Mouse (Mus musculus) adrenal gland, postnatal 10 days (tissue): ENCODE results near the gene Sbno2. TPM values are rescaled to one million over a fixed set of nuclear protein-coding genes. Genes with fewer than 3 reads are reported as not detected.

Experiments
- DNase-seq: peaks from one replicate; pipeline ENCODE4 v3.0.0; 2021; ENCODE audit warnings: mixed read lengths
- total RNA-seq, 2 experiments: library from RNA; stranded (reverse); gene quantifications; 2 replicates each; pipeline ENCODE4 v1.2.3; 2021

The Sbno2 gene
- total RNA-seq, 2 experiments from 2014 or later = 37.5 to 55.7 TPM

- DNase-seq = no peak
These were observed 88.4 kb downstream of the Sbno2 start for GRCm38 (mm10) chr10:80016931-80017330.

GRCm38 (mm10) chr10:80016511-80016910 lies 88.9 kb downstream of the Sbno2 start, which contains the start of gene Arhgap45:
TSS of gene Arhgap45 (plus strand) at chr10:80016653.
- no peak for DNase-seq

DNA sequence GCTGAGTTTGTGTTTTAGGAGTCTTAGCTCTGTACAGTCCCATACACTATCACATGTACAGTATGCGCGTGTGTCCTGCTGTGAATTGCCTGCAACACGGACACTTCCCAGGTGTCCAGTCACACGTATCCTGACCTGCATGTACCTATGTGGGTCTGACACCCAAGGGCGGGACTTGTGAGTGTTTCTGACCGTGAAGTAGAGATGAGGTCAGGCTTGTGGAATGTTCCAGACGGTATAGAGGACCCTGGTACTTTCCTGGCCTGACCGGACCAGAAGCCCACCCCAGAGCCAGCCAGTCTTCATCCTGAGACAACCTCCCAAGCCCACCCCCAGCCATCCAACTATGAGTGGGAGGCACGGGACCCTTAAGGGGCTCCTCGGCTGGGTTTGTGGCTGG lies 89.8 kb downstream of the Sbno2 start:
- DNase-seq = no peak

DNA sequence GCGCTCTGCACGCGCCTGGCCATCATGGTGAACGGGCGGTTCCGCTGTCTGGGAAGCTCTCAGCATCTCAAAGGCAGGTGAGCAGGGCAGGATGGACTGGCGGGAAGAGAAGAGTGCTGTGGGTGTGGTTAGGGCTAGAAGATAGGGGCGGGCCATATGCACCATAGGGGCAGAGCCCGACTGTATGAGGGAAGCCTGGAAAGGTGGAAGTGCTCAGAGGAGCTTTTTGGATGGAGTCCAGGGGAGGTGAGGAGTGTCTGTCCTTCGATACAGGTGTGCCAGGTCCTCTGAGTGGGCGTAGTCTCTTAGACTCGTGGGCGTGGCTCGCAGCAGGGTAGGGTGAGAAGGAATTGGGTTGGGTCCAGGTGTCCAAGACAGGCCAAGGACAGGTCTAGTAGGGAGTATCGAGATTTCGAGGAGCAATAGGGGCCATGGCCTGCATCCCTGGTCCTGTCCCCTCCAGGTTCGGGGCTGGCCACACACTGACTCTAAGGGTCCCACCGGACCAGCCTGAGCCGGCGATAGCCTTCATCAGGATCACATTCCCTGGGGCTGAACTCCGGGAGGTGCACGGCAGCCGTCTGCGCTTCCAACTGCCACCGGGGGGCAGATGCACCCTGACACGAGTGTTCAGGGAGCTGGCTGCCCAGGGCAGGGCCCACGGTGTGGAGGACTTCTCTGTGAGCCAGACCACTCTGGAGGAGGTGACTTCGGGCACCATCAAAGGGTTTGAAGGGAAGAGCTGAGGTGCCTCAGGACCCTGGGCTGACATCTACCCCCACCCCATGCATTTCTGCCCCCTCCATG lies 90.7 kb downstream of the Sbno2 start:
- DNase-seq = no peak

- DNase-seq = no peak
These were observed 91.8 kb downstream of the Sbno2 start for GRCm38 (mm10) chr10:80013609-80014008.

GRCm38 (mm10) chr10:80011740-80012139 lies 93.6 kb downstream of the Sbno2 start:
- DNase-seq = no peak

Other genes starting within 250 kb of the Sbno2 start
- 1 to 10 TPM; 1.5 to 2.8 TPM for gene Prtn3, start 231.1 kb downstream of the Sbno2 start, total RNA-seq
- gene Plppr3, start 230.9 kb downstream of the Sbno2 start, total RNA-seq = 1 to 10 TPM; 3.4 to 4.3 TPM
- gene Elane, start 219.3 kb downstream of the Sbno2 start, total RNA-seq = 1 to 10 TPM; 2.1 to 2.3 TPM
- gene Cfd, start 214.7 kb downstream of the Sbno2 start, total RNA-seq = 100 to 1,000 TPM; 316 to 348 TPM
- gene Med16, start 196.6 kb downstream of the Sbno2 start, total RNA-seq = 10 to 100 TPM; 48.1 to 50.8 TPM
- gene Gm26602, start 194.7 kb downstream of the Sbno2 start, total RNA-seq = not detected
- gene Kiss1r, start 188.6 kb downstream of the Sbno2 start, total RNA-seq = 1 to 10 TPM in 1 of 2 experiments, under 1 TPM in 1; 0.69 to 1.8 TPM
- 10 to 100 TPM; 78.9 to 93.6 TPM for gene R3hdm4, start 184.4 kb downstream of the Sbno2 start, total RNA-seq
- 1 to 10 TPM; 6.3 to 8.1 TPM for gene Arid3a, start 178.5 kb downstream of the Sbno2 start, total RNA-seq
- 10 to 100 TPM; 32.4 to 34.9 TPM for gene Wdr18, start 145.4 kb downstream of the Sbno2 start, total RNA-seq
- gene Grin3b, start 134.9 kb downstream of the Sbno2 start, total RNA-seq = under 1 TPM; 0.27 to 0.36 TPM
- 100 to 1,000 TPM; 143 to 146 TPM for gene Tmem259, start 121.2 kb downstream of the Sbno2 start, total RNA-seq
- gene Cnn2, start 117.0 kb downstream of the Sbno2 start, total RNA-seq = 10 to 100 TPM; 46.8 to 57.8 TPM
- 10 to 100 TPM; 16.0 to 19.8 TPM for gene Abca7, start 109.1 kb downstream of the Sbno2 start, total RNA-seq
- gene Arhgap45, start 88.9 kb downstream of the Sbno2 start, total RNA-seq = 10 to 100 TPM; 11.9 to 12.7 TPM
- 100 to 1,000 TPM in 1 of 2 experiments, 10 to 100 TPM in 1; 96.5 to 102 TPM for gene Polr2e, start 65.8 kb downstream of the Sbno2 start, total RNA-seq
- 1,000 to 10,000 TPM; 1,132 to 1,146 TPM for gene Gpx4, start 58.4 kb downstream of the Sbno2 start, total RNA-seq
- 100 to 1,000 TPM; 133 to 151 TPM for gene Stk11, start 10.2 kb upstream of the Sbno2 start, total RNA-seq
- 100 to 1,000 TPM; 982 to 996 TPM for gene Atp5d, start 33.1 kb upstream of the Sbno2 start, total RNA-seq
- gene Cbarp, start 35.3 kb upstream of the Sbno2 start, total RNA-seq = 10 to 100 TPM; 41.6 to 65.6 TPM
- gene Midn, start 42.7 kb upstream of the Sbno2 start, total RNA-seq = 100 to 1,000 TPM; 106 to 127 TPM
- gene Cirbp, start 60.4 kb upstream of the Sbno2 start, total RNA-seq = 100 to 1,000 TPM; 102 to 168 TPM
- gene 1600002K03Rik, start 67.4 kb upstream of the Sbno2 start, total RNA-seq = 1 to 10 TPM; 6.4 to 7.7 TPM
- 1 to 10 TPM; 3.3 to 4.5 TPM for gene Efna2, start 73.9 kb upstream of the Sbno2 start, total RNA-seq
- 10 to 100 TPM; 26.5 to 39.2 TPM for gene Mum1, start 120.9 kb upstream of the Sbno2 start, total RNA-seq
- gene Ndufs7, start 143.6 kb upstream of the Sbno2 start, total RNA-seq = 100 to 1,000 TPM; 470 to 572 TPM
- 100 to 1,000 TPM; 164 to 167 TPM for gene Gamt, start 155.4 kb upstream of the Sbno2 start, total RNA-seq
- 100 to 1,000 TPM in 1 of 2 experiments, 10 to 100 TPM in 1; 93.6 to 121 TPM for gene Dazap1, start 155.9 kb upstream of the Sbno2 start, total RNA-seq
- 1,000 to 10,000 TPM; 1,216 to 1,243 TPM for gene Rps15, start 186.9 kb upstream of the Sbno2 start, total RNA-seq
- 1 to 10 TPM; 2.7 to 5.6 TPM for gene Apc2, start 190.4 kb upstream of the Sbno2 start, total RNA-seq
- 10 to 100 TPM; 24.0 to 26.7 TPM for gene 2310011J03Rik, start 215.0 kb upstream of the Sbno2 start, total RNA-seq
- gene Pcsk4, start 223.9 kb upstream of the Sbno2 start, total RNA-seq = 1 to 10 TPM; 4.1 to 7.6 TPM
- 10 to 100 TPM; 38.4 to 61.8 TPM for gene Reep6, start 224.4 kb upstream of the Sbno2 start, total RNA-seq
- gene Adamtsl5, start 242.8 kb upstream of the Sbno2 start, total RNA-seq = 10 to 100 TPM in 1 of 2 experiments, 1 to 10 TPM in 1; 7.6 to 18.7 TPM